Mouse (Mus musculus): ENCODE measurements at regions not wholly inside any gene's neighbourhood (a gene's known extent, or its start where the extent isn't known, plus 50 kb on each side); places are given as distances from the start of the nearest gene placed in this dataset.

GRCm38 (mm10) chr15:25468478-25468877 lies 54.9 kb upstream of the Basp1 start:
- ATAC-seq (ENCODE audit: low FRiP score, low TSS enrichment) = no peak
- no peaks in the 10 kb centered on the region for H3K9me3 ChIP-seq (ENCODE audit: control insufficient read depth, low read length)
- no peak overlapping the region for H3K4me3 ChIP-seq (ENCODE audit: low read depth, low read length)
- H3K9ac ChIP-seq (ENCODE audit: low read length) = no peak overlapping the region
- DNase-seq (ENCODE audit: low spot score) = no peak
- H3K27ac ChIP-seq (replicated peaks) = no peak overlapping the region
- no peaks in the 10 kb centered on the region for H3K36me3 ChIP-seq (ENCODE audit: control insufficient read depth, insufficient read depth, low read length)
- 71% methylated on average over 2 of the region's 2 CpGs for WGBS
- H3K4me1 ChIP-seq (replicated peaks; ENCODE audit: control insufficient read depth, insufficient read depth) = no peaks in the 10 kb centered on the region
- no peaks in the 10 kb centered on the region for H3K27me3 ChIP-seq (ENCODE audit: control insufficient read depth, insufficient read depth, low read length)
- no peak for TF ChIP-seq EP300 (optimal IDR thresholded peaks at IDR 0.05)
- TF ChIP-seq CTCF (IDR thresholded peaks at IDR 0.05; ENCODE audit: low read depth) = no peak
- no peak overlapping the region for H3K4me2 ChIP-seq (replicated peaks; ENCODE audit: low read depth)

- Histone ChIP-seq H3K4me2 (replicated peaks; ENCODE audit: low read depth) (no peak overlapping the region), H3K9me3 (ENCODE audit: control insufficient read depth, low read length) (no peaks in the 10 kb centered on the region), H3K27me3 (ENCODE audit: control insufficient read depth, insufficient read depth, low read length) (no peaks in the 10 kb centered on the region), H3K4me1 (replicated peaks; ENCODE audit: control insufficient read depth, insufficient read depth) (no peaks in the 10 kb centered on the region), H3K27ac (replicated peaks) (no peak overlapping the region), H3K9ac (ENCODE audit: low read length) (no peak overlapping the region), H3K4me3 (ENCODE audit: low read depth, low read length) (no peak overlapping the region), H3K36me3 (ENCODE audit: control insufficient read depth, insufficient read depth, low read length) (no peaks in the 10 kb centered on the region)
- peak; percentile 38 for DNase-seq (ENCODE audit: low spot score)
- WGBS = 57% methylated on average over 16 of the region's 16 CpGs
- TF ChIP-seq EP300 (optimal IDR thresholded peaks at IDR 0.05) = no peak
- TF ChIP-seq CTCF (IDR thresholded peaks at IDR 0.05; ENCODE audit: low read depth) = 0 out of 2 replicates have a peak, but pooled peaks have one; percentile 6
- no peak for ATAC-seq (ENCODE audit: low FRiP score, low TSS enrichment)
Measured at GRCm38 (mm10) chr15:25469185-25469845, 55.8 kb upstream of the Basp1 start.

GRCm38 (mm10) chr15:25471331-25471730 lies 57.8 kb upstream of the Basp1 start:
- Histone ChIP-seq H3K9me3 (ENCODE audit: control insufficient read depth, low read length) (no peaks in the 10 kb centered on the region), H3K9ac (ENCODE audit: low read length) (no peak overlapping the region)
- TF ChIP-seq EP300 (optimal IDR thresholded peaks at IDR 0.05) (no peak), CTCF (IDR thresholded peaks at IDR 0.05; ENCODE audit: low read depth) (no peak)

GRCm38 (mm10) chr15:25473201-25473710 lies 59.7 kb upstream of the Basp1 start:
- Histone ChIP-seq H3K27ac (replicated peaks) (no peak overlapping the region), H3K9me3 (ENCODE audit: control insufficient read depth, low read length) (no peaks in the 10 kb centered on the region), H3K4me2 (replicated peaks; ENCODE audit: low read depth) (no peak overlapping the region), H3K4me3 (ENCODE audit: low read depth, low read length) (no peak overlapping the region), H3K36me3 (ENCODE audit: control insufficient read depth, insufficient read depth, low read length) (no peaks in the 10 kb centered on the region), H3K27me3 (ENCODE audit: control insufficient read depth, insufficient read depth, low read length) (no peaks in the 10 kb centered on the region), H3K4me1 (replicated peaks; ENCODE audit: control insufficient read depth, insufficient read depth) (no peaks in the 10 kb centered on the region), H3K9ac (ENCODE audit: low read length) (no peak overlapping the region)
- 79% methylated on average over 3 of the region's 3 CpGs for WGBS
- TF ChIP-seq CTCF (IDR thresholded peaks at IDR 0.05; ENCODE audit: low read depth) (no peak), EP300 (optimal IDR thresholded peaks at IDR 0.05) (no peak)
- ATAC-seq (ENCODE audit: low FRiP score, low TSS enrichment) = no peak
- DNase-seq (ENCODE audit: low spot score) = no peak

More at GRCm38 (mm10) chr15:25471331-25471730, 57.8 kb upstream of the Basp1 start:
- H3K4me1 ChIP-seq (replicated peaks; ENCODE audit: control insufficient read depth, insufficient read depth) = no peaks in the 10 kb centered on the region
- no peaks in the 10 kb centered on the region for H3K27me3 ChIP-seq (ENCODE audit: control insufficient read depth, insufficient read depth, low read length)
- DNase-seq (ENCODE audit: low spot score) (no peak), ATAC-seq (ENCODE audit: low FRiP score, low TSS enrichment) (no peak)
- H3K36me3 ChIP-seq (ENCODE audit: control insufficient read depth, insufficient read depth, low read length) = no peaks in the 10 kb centered on the region
- no peak overlapping the region for H3K27ac ChIP-seq (replicated peaks)
- WGBS = 82% methylated on average over 5 of the region's 5 CpGs
- no peak overlapping the region for H3K4me2 ChIP-seq (replicated peaks; ENCODE audit: low read depth)
- H3K4me3 ChIP-seq (ENCODE audit: low read depth, low read length) = no peak overlapping the region

- Histone ChIP-seq H3K4me2 (replicated peaks; ENCODE audit: low read depth) (no peak overlapping the region), H3K4me3 (ENCODE audit: low read depth, low read length) (no peak overlapping the region), H3K36me3 (ENCODE audit: control insufficient read depth, insufficient read depth, low read length) (no peaks in the 10 kb centered on the region), H3K27me3 (ENCODE audit: control insufficient read depth, insufficient read depth, low read length) (no peaks in the 10 kb centered on the region), H3K9ac (ENCODE audit: low read length) (no peak overlapping the region), H3K4me1 (replicated peaks; ENCODE audit: control insufficient read depth, insufficient read depth) (no peaks in the 10 kb centered on the region), H3K9me3 (ENCODE audit: control insufficient read depth, low read length) (no peaks in the 10 kb centered on the region), H3K27ac (replicated peaks) (no peak overlapping the region)
- ATAC-seq (ENCODE audit: low FRiP score, low TSS enrichment) (no peak), DNase-seq (ENCODE audit: low spot score) (no peak)
- 76% methylated on average over 3 of the region's 3 CpGs for WGBS
- no peak for TF ChIP-seq CTCF (IDR thresholded peaks at IDR 0.05; ENCODE audit: low read depth)
Measured at GRCm38 (mm10) chr15:25474096-25474495, 60.5 kb upstream of the Basp1 start.

- H3K27ac ChIP-seq (replicated peaks) = no peak overlapping the region
- no peaks in the 10 kb centered on the region for H3K27me3 ChIP-seq (ENCODE audit: control insufficient read depth, insufficient read depth, low read length)
- no peaks in the 10 kb centered on the region for H3K36me3 ChIP-seq (ENCODE audit: control insufficient read depth, insufficient read depth, low read length)
- H3K4me2 ChIP-seq (replicated peaks; ENCODE audit: low read depth) = no peak overlapping the region
- no peaks in the 10 kb centered on the region for H3K9me3 ChIP-seq (ENCODE audit: control insufficient read depth, low read length)
- no peaks in the 10 kb centered on the region for H3K4me1 ChIP-seq (replicated peaks; ENCODE audit: control insufficient read depth, insufficient read depth)
- TF ChIP-seq EP300 (optimal IDR thresholded peaks at IDR 0.05) (no peak), CTCF (IDR thresholded peaks at IDR 0.05; ENCODE audit: low read depth) (no peak)
- H3K4me3 ChIP-seq (ENCODE audit: low read depth, low read length) = no peak overlapping the region
- ATAC-seq (ENCODE audit: low FRiP score, low TSS enrichment) (no peak), DNase-seq (ENCODE audit: low spot score) (no peak)
- 40% methylated on average over 3 of the region's 3 CpGs for WGBS
- no peak overlapping the region for H3K9ac ChIP-seq (ENCODE audit: low read length)
Measured at GRCm38 (mm10) chr15:25482586-25482985, 69.0 kb upstream of the Basp1 start.
